Mouse (Mus musculus): ENCODE measurements around the gene Vapa. TPM values are rescaled to one million over a fixed set of nuclear protein-coding genes. Genes with fewer than 3 reads are reported as not detected.
A peak's percentile ranks its signal among the peaks of the same experiment; 100 is the strongest.

Vapa gene
- total and polyA plus RNA-seq, 3 experiments = 56.7 to 507 (median 85.3) TPM

GRCm38 (mm10) chr17:65561361-65562015, 51.9 kb downstream of the Vapa start:
- Histone ChIP-seq H3K4me3 (ENCODE audit: control insufficient read depth in 1 of 2, insufficient read depth in 1 of 2, low read depth in 2 of 2, low read length in 2 of 2) (no peak overlapping the region), H3K9me3 (replicated peaks; ENCODE audit: insufficient read depth, low read length) (no peaks in the 10 kb centered on the region), H3K9ac (ENCODE audit: control insufficient read depth, low read depth, low read length, poor library complexity, severe bottlenecking) (no peak overlapping the region), H3K36me3 (ENCODE audit: control insufficient read depth in 1 of 2, insufficient read depth in 2 of 2, low read length in 2 of 2) (peaks cover 0 to 6% of the 10 kb centered on the region in 2 experiments; a peak in 2 of 4 replicates), H3K79me2 (ENCODE audit: control insufficient read depth, insufficient read depth, low read length, poor library complexity) (no peaks in the 10 kb centered on the region), H3K4me1 (ENCODE audit: control insufficient read depth in 1 of 2, insufficient read depth in 2 of 2, low read length in 2 of 2) (peaks cover 1 to 15% of the 10 kb centered on the region in 2 experiments), H3K27ac (ENCODE audit: control insufficient read depth, low read depth, low read length) (no peak overlapping the region), H3K27me3 (ENCODE audit: control insufficient read depth in 1 of 2, insufficient read depth in 2 of 2, low read length in 2 of 2) (no peaks in the 10 kb centered on the region)
- no peak for TF ChIP-seq ZNF384 (IDR thresholded peaks at IDR 0.05; ENCODE audit: low read depth, low read length)
- TF ChIP-seq MAFK (IDR thresholded peaks at IDR 0.05; ENCODE audit: borderline replicate concordance, low read depth, low read length) = no peak
- no peak for TF ChIP-seq MXI1 (IDR thresholded peaks at IDR 0.05; ENCODE audit: low read depth, low read length)
- no peak for TF ChIP-seq USF2 (IDR thresholded peaks at IDR 0.05; ENCODE audit: borderline replicate concordance in 1 of 2, insufficient read depth in 1 of 2, low read depth in 1 of 2, low read length in 2 of 2)
- DNase-seq (ENCODE audit: low read depth, low spot score) = peak; percentile 60

DNA sequence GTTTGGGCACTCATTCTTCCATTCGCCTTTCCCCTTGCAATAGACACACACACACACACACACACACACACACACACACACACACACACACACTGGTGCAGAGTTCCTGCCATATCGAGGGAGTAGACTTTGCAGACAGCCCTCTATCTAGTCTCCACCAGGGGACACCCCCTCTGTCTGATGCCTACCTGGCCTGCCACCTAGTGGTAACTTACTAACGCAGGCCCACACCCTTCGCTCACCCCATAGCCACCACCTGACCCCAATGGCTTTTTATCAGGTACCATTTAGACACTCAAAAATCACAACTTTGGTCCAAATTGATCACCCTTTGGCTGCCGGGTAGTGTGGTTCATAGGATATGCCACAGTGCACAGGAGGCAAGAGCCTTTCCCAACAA, 54.1 kb downstream of the Vapa start:
- Histone ChIP-seq H3K9me3 (replicated peaks; ENCODE audit: insufficient read depth, low read length) (no peaks in the 10 kb centered on the region), H3K36me3 (ENCODE audit: control insufficient read depth in 1 of 2, insufficient read depth in 2 of 2, low read length in 2 of 2) (peaks cover 0 to 6% of the 10 kb centered on the region in 2 experiments; a peak in 2 of 4 replicates), H3K27me3 (ENCODE audit: control insufficient read depth in 1 of 2, insufficient read depth in 2 of 2, low read length in 2 of 2) (no peaks in the 10 kb centered on the region), H3K4me3 (ENCODE audit: control insufficient read depth in 1 of 2, insufficient read depth in 1 of 2, low read depth in 2 of 2, low read length in 2 of 2) (no peak overlapping the region), H3K4me1 (ENCODE audit: control insufficient read depth in 1 of 2, insufficient read depth in 2 of 2, low read length in 2 of 2) (peaks cover 3 to 20% of the 10 kb centered on the region in 2 experiments), H3K27ac (ENCODE audit: control insufficient read depth, low read depth, low read length) (no peak overlapping the region), H3K79me2 (ENCODE audit: control insufficient read depth, insufficient read depth, low read length, poor library complexity) (no peaks in the 10 kb centered on the region), H3K9ac (ENCODE audit: control insufficient read depth, low read depth, low read length, poor library complexity, severe bottlenecking) (no peak overlapping the region)
- peak; percentile 69 for DNase-seq (ENCODE audit: low read depth, low spot score)
- TF ChIP-seq EP300 (IDR thresholded peaks at IDR 0.05; ENCODE audit: low read depth in 1 of 2, low read length in 2 of 2) = no peak
- no peak for TF ChIP-seq RCOR1 (IDR thresholded peaks at IDR 0.05; ENCODE audit: low read depth, low read length)
- no peak for TF ChIP-seq NELFE (IDR thresholded peaks at IDR 0.05; ENCODE audit: low read depth, low read length)
- no peak for TF ChIP-seq MYC (IDR thresholded peaks at IDR 0.05; ENCODE audit: low read depth, low read length)
- TF ChIP-seq USF2 (IDR thresholded peaks at IDR 0.05; ENCODE audit: borderline replicate concordance in 1 of 2, insufficient read depth in 1 of 2, low read depth in 1 of 2, low read length in 2 of 2) = no peak
- TF ChIP-seq MAFK (IDR thresholded peaks at IDR 0.05; ENCODE audit: borderline replicate concordance, low read depth, low read length) = no peak
- no peak for TF ChIP-seq USF1 (IDR thresholded peaks at IDR 0.05; ENCODE audit: low read depth, low read length)
- peak; percentile 25 for TF ChIP-seq RAD21 (IDR thresholded peaks at IDR 0.05; ENCODE audit: low read depth, low read length)
- TF ChIP-seq MAX (IDR thresholded peaks at IDR 0.05; ENCODE audit: low read length) = no peak
- TF ChIP-seq ZNF384 (IDR thresholded peaks at IDR 0.05; ENCODE audit: low read depth, low read length) = no peak
- no peak for TF ChIP-seq ELF1 (IDR thresholded peaks at IDR 0.05; ENCODE audit: low read depth, low read length)
- TF ChIP-seq GABPA (IDR thresholded peaks at IDR 0.05; ENCODE audit: low read depth, low read length) = no peak
- no peak for TF ChIP-seq UBTF (IDR thresholded peaks at IDR 0.05; ENCODE audit: borderline replicate concordance, insufficient read depth, low read depth, low read length)
- TF ChIP-seq BHLHE40 (IDR thresholded peaks at IDR 0.05; ENCODE audit: borderline replicate concordance, low read depth, low read length) = no peak
- TF ChIP-seq KAT2A (conservative IDR thresholded peaks at IDR 0.05; ENCODE audit: low read depth, low read length) = no peak
- no peak for TF ChIP-seq ZC3H11A (IDR thresholded peaks at IDR 0.05; ENCODE audit: low read depth, low read length)
- no peak for TF ChIP-seq CHD1 (IDR thresholded peaks at IDR 0.05; ENCODE audit: low read depth, low read length)
- no peak for TF ChIP-seq MXI1 (IDR thresholded peaks at IDR 0.05; ENCODE audit: low read depth, low read length)
- no peak for TF ChIP-seq POLR2A (IDR thresholded peaks at IDR 0.05; ENCODE audit: control insufficient read depth in 1 of 2, insufficient read depth in 1 of 2, low read depth in 1 of 2, low read length in 2 of 2, poor library complexity in 1 of 2)
- no peak for TF ChIP-seq TBP (IDR thresholded peaks at IDR 0.05; ENCODE audit: low read depth, low read length)
- no peak for TF ChIP-seq TAL1 (IDR thresholded peaks at IDR 0.05; ENCODE audit: low read length)
- no peak for TF ChIP-seq MEF2A (IDR thresholded peaks at IDR 0.05; ENCODE audit: extremely low read depth, insufficient replicate concordance, low read depth, low read length, poor library complexity, severe bottlenecking)
- no peak for TF ChIP-seq E2F4 (IDR thresholded peaks at IDR 0.05; ENCODE audit: borderline replicate concordance, low read depth, low read length)
- TF ChIP-seq HCFC1 (IDR thresholded peaks at IDR 0.05; ENCODE audit: low read depth, low read length) = no peak
- TF ChIP-seq MYB (IDR thresholded peaks at IDR 0.05; ENCODE audit: low read depth, low read length) = no peak
- TF ChIP-seq SMC3 (IDR thresholded peaks at IDR 0.05; ENCODE audit: low read depth, low read length) = peak; percentile 49
- TF ChIP-seq CTCF (IDR thresholded peaks at IDR 0.05 in 2 of 3, conservative IDR thresholded peaks at IDR 0.05 in 1 of 3; ENCODE audit: control insufficient read depth in 1 of 3, insufficient read depth in 1 of 3, low read depth in 2 of 3, low read length in 3 of 3, poor library complexity in 1 of 3, severe bottlenecking in 1 of 3) = peak; percentile 59 to 92 (median 81)
- TF ChIP-seq JUND (IDR thresholded peaks at IDR 0.05; ENCODE audit: low read depth, low read length) = no peak
- TF ChIP-seq TCF12 (IDR thresholded peaks at IDR 0.05; ENCODE audit: low read depth, low read length) = 0 out of 2 replicates have a peak, but pooled peaks have one; percentile 20
- no peak for TF ChIP-seq ETS1 (IDR thresholded peaks at IDR 0.05; ENCODE audit: low read depth, low read length)
